8 mouse cellular contexts compared by ENCODE assay signal in genomic region chr2:51914944-51915680, GRCm38 (mm10). TPM values are rescaled to one million over a fixed set of nuclear protein-coding genes. Genes with fewer than 3 reads are reported as not detected.
DNase-seq lines count a peak whose midpoint lies in the region; ATAC-seq and TF ChIP-seq lines count a peak whose summit lies in the region.

No protein-coding gene starts in this region.

- peak; percentile 93 for TF ChIP-seq CTCF in stomach, postnatal 0 days (IDR thresholded peaks at IDR 0.05; ENCODE audit: low read depth)

- 0 out of 2 replicates have a peak, but pooled peaks cover 2% of the 10 kb centered on the region for H3K4me1 ChIP-seq in stomach, postnatal 0 days (replicated peaks; ENCODE audit: control insufficient read depth, insufficient read depth)

- DNase-seq in 416B (ENCODE audit: low read depth): peak; percentile 82
- DNase-seq in ZHBTc4 (ENCODE audit: low read depth, low spot score): peak; percentile 85
- DNase-seq in cerebellum, postnatal 4 days (ENCODE audit: low spot score in 2 of 2): peak; percentile 40 to 77
- peak; percentile 22 to 44 for DNase-seq in gastrocnemius, adult 8-10 months (ENCODE audit: low spot score in 2 of 2)
- peak; percentile 39 for DNase-seq in kidney, adult 11 months
- DNase-seq in left cerebral cortex, postnatal 4 days: peak; percentile 77
- DNase-seq in stomach, postnatal 0 days (ENCODE audit: low spot score): peak; percentile 68

- no peaks in the 10 kb centered on the region for H3K36me3 ChIP-seq in myocyte (ENCODE audit: control insufficient read depth, insufficient read depth)
- H3K36me3 ChIP-seq in stomach, postnatal 0 days (ENCODE audit: control insufficient read depth, insufficient read depth, low read length): no peaks in the 10 kb centered on the region

- H3ac ChIP-seq in myocyte (ENCODE audit: control insufficient read depth, insufficient read length): no peak overlapping the region

- no peaks in the 10 kb centered on the region for H3K9me3 ChIP-seq in stomach, postnatal 0 days (ENCODE audit: control insufficient read depth, low read length)

- H3K4me2 ChIP-seq in myocyte (ENCODE audit: low read depth): peak overlapping the region; percentile 20
- no peak overlapping the region for H3K4me2 ChIP-seq in stomach, postnatal 0 days (replicated peaks; ENCODE audit: low read depth)

- TF ChIP-seq EP300 in stomach, postnatal 0 days (optimal IDR thresholded peaks at IDR 0.05): no peak

- WGBS in stomach, postnatal 0 days: 10% methylated on average over 5 of the region's 5 CpGs

- intact Hi-C loops in left cerebral cortex, postnatal 4 days (cut with DNase I): loop anchor here (2.0 kb wide), 1 partner anchor 1608 kb away; no protein-coding TSS in a partner anchor

- ATAC-seq in stomach, postnatal 0 days (ENCODE audit: low FRiP score, low TSS enrichment): peak; percentile 61; the same call in 1 of the 2 replicates

- no peak for TF ChIP-seq POLR2A in myocyte (IDR thresholded peaks at IDR 0.05; ENCODE audit: insufficient read length, low read depth)

- no peak overlapping the region for H3K4me3 ChIP-seq in myocyte
- no peak overlapping the region for H3K4me3 ChIP-seq in stomach, postnatal 0 days (ENCODE audit: low read depth, low read length)

- no peaks in the 10 kb centered on the region for H3K27me3 ChIP-seq in myocyte (ENCODE audit: control insufficient read depth, insufficient read depth, insufficient read length)
- H3K27me3 ChIP-seq in stomach, postnatal 0 days (ENCODE audit: control insufficient read depth, insufficient read depth, low read length): no peaks in the 10 kb centered on the region

- no peak overlapping the region for H3K9ac ChIP-seq in stomach, postnatal 0 days (ENCODE audit: low read length)

- H3K79me2 ChIP-seq in myocyte (ENCODE audit: control insufficient read depth, insufficient read depth): no peaks in the 10 kb centered on the region

- no peak overlapping the region for H3K27ac ChIP-seq in stomach, postnatal 0 days (replicated peaks)

TF ChIP-seq in myocyte, 11 proteins besides CTCF, POLR2A, EP300 and RAD21:
- no peak for TF ChIP-seq TCF12 (IDR thresholded peaks at IDR 0.05; ENCODE audit: insufficient read depth, poor library complexity, severe bottlenecking)
- TF ChIP-seq MYOD1 (IDR thresholded peaks at IDR 0.05; ENCODE audit: control insufficient read depth in 1 of 3, insufficient read length in 2 of 3, low read depth in 2 of 3): no peak
- no peak for TF ChIP-seq MYOG (IDR thresholded peaks at IDR 0.05; ENCODE audit: control insufficient read depth in 1 of 3, insufficient read depth in 1 of 3, insufficient read length in 2 of 3, low read depth in 2 of 3)
- no peak for TF ChIP-seq TCF3 (IDR thresholded peaks at IDR 0.05; ENCODE audit: insufficient read length, low read depth)
- TF ChIP-seq REST (IDR thresholded peaks at IDR 0.05; ENCODE audit: insufficient read depth, insufficient read length): no peak
- TF ChIP-seq MAX (IDR thresholded peaks at IDR 0.05; ENCODE audit: low read depth): no peak
- TF ChIP-seq SRF (IDR thresholded peaks at IDR 0.05; ENCODE audit: control insufficient read depth, insufficient read length, low read depth): no peak
- no peak for TF ChIP-seq CEBPB (IDR thresholded peaks at IDR 0.05; ENCODE audit: insufficient read depth, poor library complexity, severe bottlenecking)
- no peak for TF ChIP-seq POLR2AphosphoS2 (IDR thresholded peaks at IDR 0.05; ENCODE audit: insufficient read length, low read depth)
- no peak for TF ChIP-seq USF1 (IDR thresholded peaks at IDR 0.05; ENCODE audit: low read depth)
- no peak for TF ChIP-seq E2F4 (IDR thresholded peaks at IDR 0.05; ENCODE audit: insufficient read depth)

RNA-seq across cellular contexts. Expression of gene Rbm43, which starts 19.9 kb away (rescaled TPM):
- total RNA-seq in gastrocnemius, adult 8-10 months (2022): 1 to 10 TPM in 1 of 4 experiments, under 1 TPM in 3; 0.27 to 1.4 (median 0.69) TPM
- 10 to 100 TPM; 14.5 to 15.3 TPM for total RNA-seq in left cerebral cortex, postnatal 4 days (2021)
- polyA plus RNA-seq in myocyte (2012; fragmentation: generic; extraction: Trizol): 3.2 TPM
- polyA plus RNA-seq in stomach, postnatal 0 days (2015; fragmentation: Nextera tagmentation; extraction: Ambion mirVana): 8.0 and 8.4 TPM in 2 replicates

RNA-seq across cellular contexts. Expression of gene Nmi, which starts 58.2 kb away (rescaled TPM):
- total RNA-seq in gastrocnemius, adult 8-10 months (2022): 1 to 10 TPM; 1.5 to 2.9 (median 1.9) TPM
- 1 to 10 TPM; 1.7 to 2.6 TPM for total RNA-seq in left cerebral cortex, postnatal 4 days (2021)
- polyA plus RNA-seq in myocyte (2012; fragmentation: generic; extraction: Trizol): 3.2 TPM
- polyA plus RNA-seq in stomach, postnatal 0 days (2015; fragmentation: Nextera tagmentation; extraction: Ambion mirVana): 24.8 and 27.1 TPM in 2 replicates

Comparison
In these comparisons a context has a peak if more than half of its experiments do, and no peak if none do; other contexts are left out.
1. DNase-seq: peak in every context shown above with its lines; median percentile 85 in ZHBTc4; 82 in 416B; 77 in left cerebral cortex, postnatal 4 days; 68 in stomach, postnatal 0 days; 58 in cerebellum, postnatal 4 days; 39 in kidney, adult 11 months; 33 in gastrocnemius, adult 8-10 months.
2. RNA of gene Rbm43, which starts 19.9 kb away (total RNA-seq): 14.5 to 15.3 TPM in left cerebral cortex, postnatal 4 days; 0.27 to 1.4 TPM in gastrocnemius, adult 8-10 months; every median in the first group is over 4 times any median in the second.